Mouse (Mus musculus) megakaryocyte, embryonic 14.5 days (primary cell): ENCODE results near the gene Tespa1. TPM values are rescaled to one million over a fixed set of nuclear protein-coding genes. Genes with fewer than 3 reads are reported as not detected.
"Not testable (repeated sequence)": the region's sequence is repeated elsewhere in the genome, so short reads cannot be mapped to it uniquely, and the experiment has no call there.

ENCODE experiments used
- H3K27me3 ChIP-seq: replicated peaks from 2 replicates; pipeline ENCODE3; 2012; ENCODE audit warnings: inconsistent platforms
- H3K36me3 ChIP-seq: replicated peaks from 2 replicates; pipeline ENCODE3; 2012; ENCODE audit warnings: low read length, inconsistent platforms, mixed read lengths
- H3K4me1 ChIP-seq: 2 replicates; pipeline ENCODE4 v1.6.1; 2012; ENCODE audit warnings: inconsistent platforms
- H3K4me3 ChIP-seq: replicated peaks from 2 replicates; pipeline ENCODE3; 2012; ENCODE audit warnings: moderate library complexity, mild to moderate bottlenecking, inconsistent platforms
- H3K9me3 ChIP-seq: 2 replicates; pipeline ENCODE4 v1.6.1; 2012; ENCODE audit warnings: inconsistent platforms
- FLI1 ChIP-seq: IDR thresholded peaks from 2 replicates; pipeline ENCODE4 v1.6.1; 2012; ENCODE audit warnings: low read length, inconsistent platforms, mixed read lengths
- GATA1 ChIP-seq: IDR thresholded peaks from 3 replicates; pipeline ENCODE4 v1.6.1; 2012; ENCODE audit warnings: mixed read lengths, low read length, inconsistent platforms, borderline replicate concordance
- polyA plus RNA-seq: library from polyadenylated mRNA; stranded (reverse); fragments of >175 nt; gene quantifications from 2 replicates; pipeline ENCODE4 v1.2.3, GENCODE M21; 2012; ENCODE audit warnings: low replicate concordance; ENCODE audit not compliant: insufficient read depth

Gene Tespa1
- polyA plus RNA-seq, result 0.50 TPM in 1 of 2 replicates, not detected in the other

GRCm38 (mm10) chr10:130322637-130323036 lies at the start of gene Tespa1:
Gene Tespa1, plus strand, starts transcription at chr10:130322870.
- H3K4me1 ChIP-seq, result peaks cover 15% of the 10 kb centered on the region
- H3K27me3 ChIP-seq, result no peaks in the 10 kb centered on the region
- TF ChIP-seq FLI1, result no peak
- no peak for TF ChIP-seq GATA1
- H3K36me3 ChIP-seq, result no peaks in the 10 kb centered on the region
- peak within 1 kb of the TSS; percentile 74 for H3K4me3 ChIP-seq
- no peaks in the 10 kb centered on the region for H3K9me3 ChIP-seq

GRCm38 (mm10) chr10:130275759-130276158 lies 46.9 kb upstream of the Tespa1 start:
- peaks cover 4% of the 10 kb centered on the region for H3K4me1 ChIP-seq
- H3K36me3 ChIP-seq, result no peaks in the 10 kb centered on the region
- TF ChIP-seq GATA1 (no peak), FLI1 (no peak)
- no peaks in the 10 kb centered on the region for H3K9me3 ChIP-seq
- H3K27me3 ChIP-seq, result no peaks in the 10 kb centered on the region
- no peak overlapping the region for H3K4me3 ChIP-seq

- no peaks in the 10 kb centered on the region for H3K27me3 ChIP-seq
- TF ChIP-seq GATA1 (no peak), FLI1 (no peak)
Measured at GRCm38 (mm10) chr10:130276496-130276895, 46.2 kb upstream of the Tespa1 start.

GRCm38 (mm10) chr10:130280066-130280465 lies 42.6 kb upstream of the Tespa1 start, which contains the start of gene Neurod4:
Gene Neurod4, minus strand, starts transcription at chr10:130280240.
- TF ChIP-seq GATA1, result no peak
- no peak for TF ChIP-seq FLI1
- Histone ChIP-seq H3K36me3 (no peaks in the 10 kb centered on the region), H3K27me3 (no peaks in the 10 kb centered on the region)

More at GRCm38 (mm10) chr10:130276496-130276895, 46.2 kb upstream of the Tespa1 start:
- Histone ChIP-seq H3K9me3 (no peaks in the 10 kb centered on the region), H3K4me1 (peaks cover 4% of the 10 kb centered on the region), H3K4me3 (no peak overlapping the region), H3K36me3 (no peaks in the 10 kb centered on the region)

GRCm38 (mm10) chr10:130281982-130282449 lies 40.7 kb upstream of the Tespa1 start:
- Histone ChIP-seq H3K4me3 (no peak overlapping the region), H3K9me3 (no peaks in the 10 kb centered on the region), H3K36me3 (no peaks in the 10 kb centered on the region), H3K27me3 (no peaks in the 10 kb centered on the region), H3K4me1 (peaks cover 4% of the 10 kb centered on the region)
- TF ChIP-seq GATA1, result no peak
- TF ChIP-seq FLI1, result no peak

More at GRCm38 (mm10) chr10:130280066-130280465, 42.6 kb upstream of the Tespa1 start, which contains the start of gene Neurod4:
- Histone ChIP-seq H3K4me3 (no peak within 1 kb of the TSS), H3K4me1 (peaks cover 4% of the 10 kb centered on the region), H3K9me3 (no peaks in the 10 kb centered on the region)

GRCm38 (mm10) chr10:130287201-130287600 lies 35.5 kb upstream of the Tespa1 start:
- no peak overlapping the region for H3K4me3 ChIP-seq
- H3K4me1 ChIP-seq, result no peaks in the 10 kb centered on the region
- H3K27me3 ChIP-seq, result no peaks in the 10 kb centered on the region
- H3K9me3 ChIP-seq, result no peaks in the 10 kb centered on the region
- no peaks in the 10 kb centered on the region for H3K36me3 ChIP-seq
- no peak for TF ChIP-seq FLI1
- TF ChIP-seq GATA1, result no peak

- H3K9me3 ChIP-seq, result no peaks in the 10 kb centered on the region
- no peak overlapping the region for H3K4me3 ChIP-seq
- no peaks in the 10 kb centered on the region for H3K36me3 ChIP-seq
- TF ChIP-seq FLI1 (no peak), GATA1 (no peak)
- no peaks in the 10 kb centered on the region for H3K27me3 ChIP-seq
- no peaks in the 10 kb centered on the region for H3K4me1 ChIP-seq
Measured at GRCm38 (mm10) chr10:130288007-130288406, 34.7 kb upstream of the Tespa1 start.

- Histone ChIP-seq H3K27me3 (no peaks in the 10 kb centered on the region), H3K9me3 (no peaks in the 10 kb centered on the region), H3K4me1 (no peaks in the 10 kb centered on the region), H3K4me3 (no peak overlapping the region), H3K36me3 (no peaks in the 10 kb centered on the region)
- TF ChIP-seq GATA1 (no peak), FLI1 (no peak)
Measured at GRCm38 (mm10) chr10:130293741-130294408, 28.8 kb upstream of the Tespa1 start.

- H3K4me1 ChIP-seq, H3K4me3 ChIP-seq, H3K27me3 ChIP-seq, H3K9me3 ChIP-seq, H3K36me3 ChIP-seq: not testable (repeated sequence)
Measured at GRCm38 (mm10) chr10:130298748-130299147, 23.9 kb upstream of the Tespa1 start.

GRCm38 (mm10) chr10:130304138-130304537 lies 18.5 kb upstream of the Tespa1 start:
- H3K4me3 ChIP-seq, H3K9me3 ChIP-seq, H3K36me3 ChIP-seq, H3K27me3 ChIP-seq, H3K4me1 ChIP-seq: not testable (repeated sequence)

- peak overlapping the region; percentile 85 for H3K4me3 ChIP-seq
Measured at GRCm38 (mm10) chr10:130311534-130312227, 11.0 kb upstream of the Tespa1 start.

More at GRCm38 (mm10) chr10:130311534-130312227, 11.0 kb upstream of the Tespa1 start:
- H3K9me3 ChIP-seq, result no peaks in the 10 kb centered on the region
- H3K4me1 ChIP-seq, result peaks cover 16% of the 10 kb centered on the region
- H3K36me3 ChIP-seq, result no peaks in the 10 kb centered on the region
- H3K27me3 ChIP-seq, result no peaks in the 10 kb centered on the region
- TF ChIP-seq FLI1, result no peak
